Mouse (Mus musculus) myocyte (in vitro differentiated cells): ENCODE data around the gene Ap1m1. TPM values are rescaled to one million over a fixed set of nuclear protein-coding genes. Genes with fewer than 3 reads are reported as not detected.

Experiments used
- H3K27me3 ChIP-seq: one replicate; pipeline ENCODE4 v1.6.1; 2011; ENCODE audit not compliant: control insufficient read depth, insufficient read depth, insufficient read length
- H3K36me3 ChIP-seq: one replicate; pipeline ENCODE4 v1.6.1; 2011; ENCODE audit not compliant: control insufficient read depth, insufficient read depth
- H3K4me2 ChIP-seq: one replicate; pipeline ENCODE4 v1.6.1; 2011; ENCODE audit warnings: low read depth, control low read depth
- H3K4me3 ChIP-seq: one replicate; pipeline ENCODE4 v1.5.1; 2011; ENCODE audit warnings: mild to moderate bottlenecking, control low read depth, moderate library complexity
- H3K79me2 ChIP-seq: one replicate; pipeline ENCODE4 v1.6.1; 2011; ENCODE audit not compliant: control insufficient read depth, insufficient read depth
- H3ac ChIP-seq: one replicate; pipeline ENCODE4 v1.6.1; 2011; ENCODE audit not compliant: control insufficient read depth, insufficient read length
- CEBPB ChIP-seq: IDR thresholded peaks from 2 replicates; pipeline ENCODE4 v1.6.1; 2011; ENCODE audit warnings: mild to moderate bottlenecking, moderate library complexity; ENCODE audit not compliant: poor library complexity, insufficient read depth, severe bottlenecking
- E2F4 ChIP-seq: IDR thresholded peaks from one replicate; pipeline ENCODE4 v1.6.1; 2011; ENCODE audit warnings: mild to moderate bottlenecking, control low read depth, moderate library complexity; ENCODE audit not compliant: insufficient read depth
- MAX ChIP-seq: IDR thresholded peaks from one replicate; pipeline ENCODE4 v1.6.1; 2011; ENCODE audit warnings: low read depth, mild to moderate bottlenecking, control low read depth
- MYOD1 ChIP-seq, 3 experiments: IDR thresholded peaks; one replicate each; pipeline ENCODE4 v1.6.1; 2011; ENCODE audit warnings: control low read depth in 2 of 3, low read depth in 2 of 3, mild to moderate bottlenecking in 2 of 3, moderate library complexity in 1 of 3; ENCODE audit not compliant: insufficient read length in 2 of 3, control insufficient read depth in 1 of 3
- MYOG ChIP-seq, 3 experiments: IDR thresholded peaks; one replicate each; pipeline ENCODE4 v1.6.1; 2011; ENCODE audit warnings: control low read depth in 2 of 3, low read depth in 2 of 3, mild to moderate bottlenecking in 2 of 3; ENCODE audit not compliant: insufficient read length in 2 of 3, control insufficient read depth in 1 of 3, insufficient read depth in 1 of 3
- POLR2A ChIP-seq: IDR thresholded peaks from one replicate; pipeline ENCODE4 v1.6.1; 2011; ENCODE audit warnings: low read depth, mild to moderate bottlenecking, control low read depth, moderate library complexity; ENCODE audit not compliant: insufficient read length
- POLR2AphosphoS2 ChIP-seq: IDR thresholded peaks from one replicate; pipeline ENCODE4 v1.6.1; 2011; ENCODE audit warnings: low read depth, control low read depth; ENCODE audit not compliant: insufficient read length
- REST ChIP-seq: IDR thresholded peaks from one replicate; pipeline ENCODE4 v1.6.1; 2011; ENCODE audit warnings: mild to moderate bottlenecking, control low read depth, moderate library complexity; ENCODE audit not compliant: insufficient read depth, insufficient read length
- SRF ChIP-seq: IDR thresholded peaks from one replicate; pipeline ENCODE4 v1.6.1; 2011; ENCODE audit warnings: low read depth; ENCODE audit not compliant: control insufficient read depth, insufficient read length
- TCF12 ChIP-seq: IDR thresholded peaks from one replicate; pipeline ENCODE4 v1.6.1; 2011; ENCODE audit warnings: mild to moderate bottlenecking, control low read depth; ENCODE audit not compliant: poor library complexity, insufficient read depth, severe bottlenecking
- TCF3 ChIP-seq: IDR thresholded peaks from one replicate; pipeline ENCODE4 v1.6.1; 2011; ENCODE audit warnings: low read depth, control low read depth; ENCODE audit not compliant: insufficient read length
- USF1 ChIP-seq: IDR thresholded peaks from one replicate; pipeline ENCODE4 v1.6.1; 2011; ENCODE audit warnings: low read depth, mild to moderate bottlenecking, control low read depth, moderate library complexity
- polyA plus RNA-seq: library from polyadenylated mRNA; unstranded; fragments of >200 nt; fragmentation: generic; extraction: Trizol; gene quantifications from one replicate; pipeline ENCODE4 v1.2.1, GENCODE M21; 2012; ENCODE audit warnings: missing spikeins

Gene Ap1m1
- polyA plus RNA-seq, 1 experiment: 57.8 TPM

- H3K27me3 ChIP-seq: no peaks in the 10 kb centered on the region
- no peaks in the 10 kb centered on the region for H3K79me2 ChIP-seq
- no peak overlapping the region for H3K4me3 ChIP-seq
- H3K36me3 ChIP-seq: no peaks in the 10 kb centered on the region
- no peak overlapping the region for H3ac ChIP-seq
- H3K4me2 ChIP-seq: no peak overlapping the region
- no peak for TF ChIP-seq TCF3
- no peak for TF ChIP-seq MYOD1 (IDR thresholded peaks at IDR 0.05; ENCODE audit: control insufficient read depth in 1 of 3, insufficient read length in 2 of 3, low read depth in 2 of 3)
- TF ChIP-seq E2F4: no peak
- no peak for TF ChIP-seq SRF
- TF ChIP-seq MAX: no peak
- TF ChIP-seq CEBPB: no peak
- no peak for TF ChIP-seq TCF12
- TF ChIP-seq REST: no peak
- no peak for TF ChIP-seq POLR2A
- TF ChIP-seq POLR2AphosphoS2: no peak
- no peak for TF ChIP-seq MYOG (IDR thresholded peaks at IDR 0.05; ENCODE audit: control insufficient read depth in 1 of 3, insufficient read depth in 1 of 3, insufficient read length in 2 of 3, low read depth in 2 of 3)
- TF ChIP-seq USF1: no peak
Measured at GRCm38 (mm10) chr8:72265342-72265741, 25.5 kb downstream of the Ap1m1 start.

- no peak for TF ChIP-seq SRF
- no peak for TF ChIP-seq MYOD1 (IDR thresholded peaks at IDR 0.05; ENCODE audit: control insufficient read depth in 1 of 3, insufficient read length in 2 of 3, low read depth in 2 of 3)
- H3K79me2 ChIP-seq: no peaks in the 10 kb centered on the region
- H3K4me3 ChIP-seq: no peak overlapping the region
- H3K4me2 ChIP-seq: no peak overlapping the region
- H3ac ChIP-seq: no peak overlapping the region
- no peaks in the 10 kb centered on the region for H3K27me3 ChIP-seq
- H3K36me3 ChIP-seq: no peaks in the 10 kb centered on the region
Measured at GRCm38 (mm10) chr8:72266671-72267070, 26.9 kb downstream of the Ap1m1 start.

DNA sequence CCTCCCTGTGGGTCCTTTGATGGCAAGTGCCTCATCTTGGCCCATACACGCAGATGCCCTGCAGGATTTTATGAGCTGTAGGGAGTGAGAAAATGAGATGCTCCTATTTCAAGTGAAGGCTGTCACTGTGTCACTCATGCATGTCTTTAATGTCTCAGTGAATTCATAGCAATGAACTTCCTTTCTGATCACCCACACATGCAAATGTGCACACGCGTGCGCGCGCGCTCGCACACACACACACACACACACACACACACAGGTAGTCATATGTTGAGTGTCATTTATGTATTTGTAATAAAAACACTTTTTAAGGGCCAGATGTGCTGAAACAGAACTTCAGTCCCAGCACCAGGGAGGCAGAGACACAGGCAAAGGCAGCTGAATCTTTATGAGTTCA lies 27.3 kb downstream of the Ap1m1 start:
- Histone ChIP-seq H3K79me2 (no peaks in the 10 kb centered on the region), H3K4me3 (no peak overlapping the region), H3K36me3 (no peaks in the 10 kb centered on the region), H3K4me2 (no peak overlapping the region), H3K27me3 (no peaks in the 10 kb centered on the region), H3ac (no peak overlapping the region)
- TF ChIP-seq SRF (no peak), MYOD1 (IDR thresholded peaks at IDR 0.05; ENCODE audit: control insufficient read depth in 1 of 3, insufficient read length in 2 of 3, low read depth in 2 of 3) (no peak), POLR2A (no peak), POLR2AphosphoS2 (no peak), MAX (no peak), TCF3 (no peak), REST (no peak), MYOG (IDR thresholded peaks at IDR 0.05; ENCODE audit: control insufficient read depth in 1 of 3, insufficient read depth in 1 of 3, insufficient read length in 2 of 3, low read depth in 2 of 3) (no peak), TCF12 (no peak)

- TF ChIP-seq REST (no peak), CEBPB (no peak), SRF (no peak), POLR2AphosphoS2 (no peak), E2F4 (no peak), POLR2A (no peak), MYOG (IDR thresholded peaks at IDR 0.05; ENCODE audit: control insufficient read depth in 1 of 3, insufficient read depth in 1 of 3, insufficient read length in 2 of 3, low read depth in 2 of 3) (no peak), USF1 (no peak), TCF3 (no peak), TCF12 (no peak), MAX (no peak), MYOD1 (IDR thresholded peaks at IDR 0.05; ENCODE audit: control insufficient read depth in 1 of 3, insufficient read length in 2 of 3, low read depth in 2 of 3) (no peak)
- no peak overlapping the region for H3K4me3 ChIP-seq
- no peaks in the 10 kb centered on the region for H3K36me3 ChIP-seq
- no peak overlapping the region for H3ac ChIP-seq
- H3K27me3 ChIP-seq: no peaks in the 10 kb centered on the region
- no peak overlapping the region for H3K4me2 ChIP-seq
- H3K79me2 ChIP-seq: no peaks in the 10 kb centered on the region
Measured at GRCm38 (mm10) chr8:72268356-72268755, 28.5 kb downstream of the Ap1m1 start.

DNA sequence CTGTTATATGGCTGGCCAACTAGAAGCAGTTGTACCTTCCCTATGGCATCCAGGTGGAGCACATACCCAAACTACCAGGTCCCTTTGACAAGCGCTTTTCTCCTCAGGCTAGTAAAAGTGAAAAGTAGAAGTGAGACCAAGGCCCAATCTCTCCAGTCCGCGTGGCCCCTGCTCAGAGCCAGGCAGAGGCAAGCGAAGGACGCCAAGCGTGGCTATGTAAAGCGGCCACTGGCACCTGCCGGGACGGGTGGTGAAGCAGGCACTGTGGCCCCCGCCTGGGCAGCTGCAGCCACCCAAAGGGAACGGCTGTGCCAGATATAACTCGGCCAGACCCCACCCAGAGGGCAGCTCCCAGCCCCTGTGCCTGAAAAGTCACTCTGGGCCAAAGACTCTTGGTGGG lies 30.8 kb downstream of the Ap1m1 start:
- H3K4me2 ChIP-seq: no peak overlapping the region
- H3K79me2 ChIP-seq: no peaks in the 10 kb centered on the region
- H3K36me3 ChIP-seq: no peaks in the 10 kb centered on the region
- H3K27me3 ChIP-seq: no peaks in the 10 kb centered on the region
- H3ac ChIP-seq: no peak overlapping the region
- TF ChIP-seq REST (no peak), E2F4 (no peak), TCF12 (peak; percentile 17), CEBPB (no peak), MYOD1 (IDR thresholded peaks at IDR 0.05; ENCODE audit: control insufficient read depth in 1 of 3, insufficient read length in 2 of 3, low read depth in 2 of 3) (peak in 2 of 3 experiments; percentile 76 to 86), TCF3 (peak; percentile 57), MYOG (IDR thresholded peaks at IDR 0.05; ENCODE audit: control insufficient read depth in 1 of 3, insufficient read depth in 1 of 3, insufficient read length in 2 of 3, low read depth in 2 of 3) (peak in 2 of 3 experiments; percentile 90 to 92)
- H3K4me3 ChIP-seq: no peak overlapping the region
